Mouse (Mus musculus): ENCODE results near the gene Crisp2. TPM values are rescaled to one million over a fixed set of nuclear protein-coding genes. Genes with fewer than 3 reads are reported as not detected.
"Not testable (repeated sequence)": the region's sequence is repeated elsewhere in the genome, so short reads cannot be mapped to it uniquely, and the experiment has no call there.

The Crisp2 gene
- polyA plus RNA-seq, 1 experiment from 2014 or later, result 0.06 TPM

- peaks cover 7% of the 10 kb centered on the region for H3K27me3 ChIP-seq
- ChIA-PET CTCF (no interaction called here), POLR2A (no interaction called here)
- no peak for TF ChIP-seq CTCF (IDR thresholded peaks at IDR 0.05)
- ATAC-seq, result no peak
- DNase-seq (ENCODE audit: low read depth, low spot score), result no peak
- in situ Hi-C loops (cut with MboI; ENCODE audit: low pct_unique_long_range_greater_than_20kb), result no loop called here
Observed at GRCm38 (mm10) chr17:40726820-40727219, 80.0 kb downstream of the Crisp2 start, which contains the start of gene Esp1. TSS of gene Esp1 (plus strand) at chr17:40727120.

GRCm38 (mm10) chr17:40717055-40717454 lies 89.7 kb downstream of the Crisp2 start:
- in situ Hi-C loops (cut with MboI; ENCODE audit: low pct_unique_long_range_greater_than_20kb); POLR2A ChIA-PET; H3K27me3 ChIP-seq; DNase-seq (ENCODE audit: low read depth, low spot score); CTCF ChIA-PET; ATAC-seq: not testable (repeated sequence)

DNA sequence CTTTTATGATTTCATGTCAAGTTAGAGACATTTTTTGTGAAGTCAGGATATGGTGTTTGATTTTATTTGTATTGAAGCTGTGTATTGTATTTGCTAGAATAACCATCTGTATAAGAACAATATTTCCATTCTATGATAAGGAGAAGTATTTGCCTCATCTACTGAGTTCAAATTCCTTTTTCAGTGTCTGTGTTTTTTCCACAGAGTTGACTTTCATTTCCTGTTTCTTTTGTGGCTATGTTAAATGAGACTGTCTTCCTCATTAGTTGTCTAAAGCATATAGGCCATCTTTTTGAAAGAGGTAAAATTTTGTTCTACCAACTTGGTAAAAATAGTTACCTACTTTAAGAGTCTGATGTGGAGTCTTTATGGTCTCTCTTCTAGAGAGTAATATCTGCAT lies 90.5 kb downstream of the Crisp2 start:
- no peak for DNase-seq (ENCODE audit: low read depth, low spot score)
- ChIA-PET POLR2A (no interaction called here), CTCF (no interaction called here)
- in situ Hi-C loops (cut with MboI; ENCODE audit: low pct_unique_long_range_greater_than_20kb), result no loop called here
- no peak for ATAC-seq
- no peak for TF ChIP-seq CTCF (IDR thresholded peaks at IDR 0.05)
- no peaks in the 10 kb centered on the region for H3K27me3 ChIP-seq

Other genes with a start within 250 kb of the Crisp2 start
- gene Esp6, start 245.5 kb downstream of the Crisp2 start, polyA plus RNA-seq (2021), result not detected
- not detected for gene Esp4, start 208.4 kb downstream of the Crisp2 start, polyA plus RNA-seq (2021)
- gene Esp3, start 174.9 kb downstream of the Crisp2 start, polyA plus RNA-seq (2021), result not detected
- gene Esp1, start 79.9 kb downstream of the Crisp2 start, polyA plus RNA-seq (2021), result not detected
- not detected for gene Rhag, start 4.1 kb upstream of the Crisp2 start, polyA plus RNA-seq (2021)
- gene 9130008F23Rik, start 73.6 kb upstream of the Crisp2 start, polyA plus RNA-seq (2021), result 7.6 TPM
- not detected for gene Glyatl3, start 107.3 kb upstream of the Crisp2 start, polyA plus RNA-seq (2021)
- 53.7 TPM for gene Mut, start 127.7 kb upstream of the Crisp2 start, polyA plus RNA-seq (2021)
- gene Cenpq, start 128.0 kb upstream of the Crisp2 start, polyA plus RNA-seq (2021), result 15.4 TPM

Measured in Patski (cell line).